Mouse (Mus musculus): ENCODE measurements at regions not wholly inside any gene's neighbourhood (a gene's known extent, or its start where the extent isn't known, plus 50 kb on each side); places are given as distances from the start of the nearest gene placed in this dataset.
A peak's percentile ranks its signal among the peaks of the same experiment; 100 is the strongest.

- no peak overlapping the region for H3K4me3 ChIP-seq (ENCODE audit: low read depth, low read length)
- WGBS = 93% methylated on average over 6 of the region's 6 CpGs
- H3K4me2 ChIP-seq (replicated peaks; ENCODE audit: low read depth, low read length) = no peak overlapping the region
- H3K9me3 ChIP-seq (ENCODE audit: control insufficient read depth, low read depth, low read length) = no peaks in the 10 kb centered on the region
- no peak overlapping the region for H3K9ac ChIP-seq (replicated peaks; ENCODE audit: low read depth, low read length)
- no peaks in the 10 kb centered on the region for H3K4me1 ChIP-seq (ENCODE audit: control insufficient read depth, insufficient read depth, low read length)
- H3K36me3 ChIP-seq (ENCODE audit: control insufficient read depth, insufficient read depth, low read length) = no peaks in the 10 kb centered on the region
- H3K27ac ChIP-seq (ENCODE audit: low read length) = no peak overlapping the region
- no peak for ATAC-seq (ENCODE audit: insufficient number of reproducible peaks, insufficient read depth, low FRiP score, low read depth)
- no peaks in the 10 kb centered on the region for H3K27me3 ChIP-seq (ENCODE audit: control insufficient read depth, insufficient read depth, low read length)
Measured at GRCm38 (mm10) chr1:128819611-128820010, 227.5 kb upstream of the Cxcr4 start.

DNA sequence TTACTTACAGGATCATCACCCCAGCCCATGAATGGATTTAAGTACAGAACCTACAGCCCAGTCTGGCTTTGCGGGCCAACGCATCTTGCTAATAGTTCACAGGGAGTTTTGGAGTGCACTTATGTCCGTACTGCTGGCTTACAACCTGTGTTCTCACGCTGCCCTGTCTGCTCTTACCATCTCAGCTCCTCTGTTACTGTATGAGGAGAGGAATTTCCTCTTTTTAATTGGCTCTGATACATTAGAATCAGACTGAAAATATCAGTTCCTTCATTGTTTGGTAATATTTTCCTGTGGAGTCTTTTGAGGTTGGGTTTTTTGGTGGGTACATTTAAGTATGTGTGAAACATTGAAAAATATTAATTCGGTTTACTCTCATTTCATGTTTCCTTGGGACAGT, 221.3 kb upstream of the Cxcr4 start:
- WGBS = 78% methylated on average over 5 of the region's 5 CpGs
- no peaks in the 10 kb centered on the region for H3K4me1 ChIP-seq (ENCODE audit: control insufficient read depth, insufficient read depth, low read length)
- H3K27me3 ChIP-seq (ENCODE audit: control insufficient read depth, insufficient read depth, low read length) = no peaks in the 10 kb centered on the region
- H3K9ac ChIP-seq (replicated peaks; ENCODE audit: low read depth, low read length) = no peak overlapping the region
- H3K36me3 ChIP-seq (ENCODE audit: control insufficient read depth, insufficient read depth, low read length) = no peaks in the 10 kb centered on the region
- no peak overlapping the region for H3K4me2 ChIP-seq (replicated peaks; ENCODE audit: low read depth, low read length)
- no peak overlapping the region for H3K4me3 ChIP-seq (ENCODE audit: low read depth, low read length)
- ATAC-seq (ENCODE audit: insufficient number of reproducible peaks, insufficient read depth, low FRiP score, low read depth) = no peak
- H3K27ac ChIP-seq (ENCODE audit: low read length) = no peak overlapping the region
- H3K9me3 ChIP-seq (ENCODE audit: control insufficient read depth, low read depth, low read length) = no peaks in the 10 kb centered on the region

DNA sequence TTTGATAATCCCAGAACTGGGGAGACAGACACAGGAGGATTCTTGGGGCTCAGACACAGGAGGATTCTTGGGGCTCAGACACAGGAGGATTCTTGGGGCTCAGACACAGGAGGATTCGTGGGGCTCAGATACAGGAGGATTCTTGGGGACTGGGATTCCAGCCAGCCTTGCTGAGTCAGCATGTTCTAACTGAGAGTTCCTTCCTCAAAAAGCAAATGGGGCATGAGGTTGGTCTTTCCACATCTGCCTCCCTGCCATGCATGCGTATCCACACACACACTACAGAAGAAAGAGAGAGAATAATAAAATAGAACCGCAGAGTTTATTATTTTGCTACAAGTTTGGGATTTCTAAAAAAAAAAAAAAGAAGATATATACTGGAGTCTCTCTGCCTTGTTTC, 218.8 kb upstream of the Cxcr4 start:
- H3K4me1 ChIP-seq (ENCODE audit: control insufficient read depth, insufficient read depth, low read length) = no peaks in the 10 kb centered on the region
- no peaks in the 10 kb centered on the region for H3K9me3 ChIP-seq (ENCODE audit: control insufficient read depth, low read depth, low read length)
- no peak overlapping the region for H3K4me3 ChIP-seq (ENCODE audit: low read depth, low read length)
- H3K27ac ChIP-seq (ENCODE audit: low read length) = no peak overlapping the region
- H3K27me3 ChIP-seq (ENCODE audit: control insufficient read depth, insufficient read depth, low read length) = no peaks in the 10 kb centered on the region
- H3K9ac ChIP-seq (replicated peaks; ENCODE audit: low read depth, low read length) = no peak overlapping the region
- H3K4me2 ChIP-seq (replicated peaks; ENCODE audit: low read depth, low read length) = no peak overlapping the region
- WGBS = 80% methylated on average over 3 of the region's 3 CpGs
- H3K36me3 ChIP-seq (ENCODE audit: control insufficient read depth, insufficient read depth, low read length) = no peaks in the 10 kb centered on the region
- ATAC-seq (ENCODE audit: insufficient number of reproducible peaks, insufficient read depth, low FRiP score, low read depth) = no peak

DNA sequence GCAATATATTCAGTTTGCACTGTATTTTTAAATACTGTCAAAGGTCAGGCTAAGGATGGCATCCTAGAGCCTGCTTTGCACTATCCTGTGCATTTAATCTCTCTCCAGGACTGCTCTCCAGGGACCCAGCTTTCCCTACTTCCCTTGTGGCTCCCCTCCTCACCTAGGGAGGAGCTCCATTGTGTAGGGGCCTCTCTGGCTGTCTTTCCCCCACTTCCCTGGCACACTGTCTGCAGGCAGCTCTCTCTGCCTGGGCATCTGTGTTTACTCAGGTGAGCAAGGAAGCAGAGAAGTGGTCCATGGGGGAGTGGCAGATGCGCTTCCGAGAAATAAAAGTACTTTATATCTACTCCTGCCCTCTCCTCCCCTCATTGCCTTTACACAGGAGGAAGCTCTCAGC, 218.0 kb upstream of the Cxcr4 start:
- no peaks in the 10 kb centered on the region for H3K4me1 ChIP-seq (ENCODE audit: control insufficient read depth, insufficient read depth, low read length)
- ATAC-seq (ENCODE audit: insufficient number of reproducible peaks, insufficient read depth, low FRiP score, low read depth) = no peak
- no peaks in the 10 kb centered on the region for H3K27me3 ChIP-seq (ENCODE audit: control insufficient read depth, insufficient read depth, low read length)
- H3K4me2 ChIP-seq (replicated peaks; ENCODE audit: low read depth, low read length) = no peak overlapping the region
- no peak overlapping the region for H3K27ac ChIP-seq (ENCODE audit: low read length)
- H3K9ac ChIP-seq (replicated peaks; ENCODE audit: low read depth, low read length) = no peak overlapping the region
- H3K4me3 ChIP-seq (ENCODE audit: low read depth, low read length) = no peak overlapping the region
- H3K9me3 ChIP-seq (ENCODE audit: control insufficient read depth, low read depth, low read length) = no peaks in the 10 kb centered on the region
- 69% methylated on average over 2 of the region's 2 CpGs for WGBS
- no peaks in the 10 kb centered on the region for H3K36me3 ChIP-seq (ENCODE audit: control insufficient read depth, insufficient read depth, low read length)

- ATAC-seq (ENCODE audit: insufficient number of reproducible peaks, insufficient read depth, low FRiP score, low read depth) = no peak
Measured at GRCm38 (mm10) chr1:128809601-128810000, 217.5 kb upstream of the Cxcr4 start.

DNA sequence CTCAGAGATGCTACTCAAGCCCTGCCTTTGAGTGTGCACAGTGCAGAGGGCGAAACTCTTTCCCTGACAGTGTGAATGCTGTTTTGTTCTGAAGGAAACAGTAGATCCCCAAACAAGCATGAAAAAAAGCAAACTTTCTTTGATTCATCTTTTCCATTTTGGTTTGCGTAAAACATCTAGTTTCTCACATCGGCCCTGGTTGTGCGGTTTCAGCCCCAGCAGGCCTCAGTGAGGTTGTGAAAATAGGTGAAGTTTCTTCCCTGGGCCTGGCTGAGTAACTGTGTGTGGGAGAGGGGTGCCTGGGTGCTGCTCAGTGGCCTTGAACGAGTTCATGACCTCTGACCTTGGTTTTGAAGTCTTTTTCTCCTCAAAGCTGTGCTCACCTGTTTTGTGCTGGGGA, 216.5 kb upstream of the Cxcr4 start:
- H3K27me3 ChIP-seq (ENCODE audit: control insufficient read depth, insufficient read depth, low read length) = no peaks in the 10 kb centered on the region
- 0 out of 2 replicates have a peak, but pooled peaks cover 2% of the 10 kb centered on the region for H3K4me1 ChIP-seq (ENCODE audit: control insufficient read depth, insufficient read depth, low read length)
- ATAC-seq (ENCODE audit: insufficient number of reproducible peaks, insufficient read depth, low FRiP score, low read depth) = no peak
- H3K9me3 ChIP-seq (ENCODE audit: control insufficient read depth, low read depth, low read length) = no peaks in the 10 kb centered on the region
- no peak overlapping the region for H3K9ac ChIP-seq (replicated peaks; ENCODE audit: low read depth, low read length)
- no peak overlapping the region for H3K27ac ChIP-seq (ENCODE audit: low read length)
- H3K4me2 ChIP-seq (replicated peaks; ENCODE audit: low read depth, low read length) = no peak overlapping the region
- 83% methylated on average over 5 of the region's 5 CpGs for WGBS
- H3K36me3 ChIP-seq (ENCODE audit: control insufficient read depth, insufficient read depth, low read length) = no peaks in the 10 kb centered on the region
- no peak overlapping the region for H3K4me3 ChIP-seq (ENCODE audit: low read depth, low read length)

More at GRCm38 (mm10) chr1:128809601-128810000, 217.5 kb upstream of the Cxcr4 start:
- Histone ChIP-seq H3K9me3 (ENCODE audit: control insufficient read depth, low read depth, low read length) (no peaks in the 10 kb centered on the region), H3K4me1 (ENCODE audit: control insufficient read depth, insufficient read depth, low read length) (no peaks in the 10 kb centered on the region), H3K4me2 (replicated peaks; ENCODE audit: low read depth, low read length) (no peak overlapping the region), H3K27ac (ENCODE audit: low read length) (no peak overlapping the region), H3K27me3 (ENCODE audit: control insufficient read depth, insufficient read depth, low read length) (no peaks in the 10 kb centered on the region), H3K9ac (replicated peaks; ENCODE audit: low read depth, low read length) (no peak overlapping the region), H3K4me3 (ENCODE audit: low read depth, low read length) (no peak overlapping the region), H3K36me3 (ENCODE audit: control insufficient read depth, insufficient read depth, low read length) (no peaks in the 10 kb centered on the region)
- 92% methylated on average over 8 of the region's 8 CpGs for WGBS

GRCm38 (mm10) chr1:128805687-128806653, 213.9 kb upstream of the Cxcr4 start:
- WGBS = 53% methylated on average over 10 of the region's 10 CpGs
- H3K36me3 ChIP-seq (ENCODE audit: control insufficient read depth, insufficient read depth, low read length) = no peaks in the 10 kb centered on the region

DNA sequence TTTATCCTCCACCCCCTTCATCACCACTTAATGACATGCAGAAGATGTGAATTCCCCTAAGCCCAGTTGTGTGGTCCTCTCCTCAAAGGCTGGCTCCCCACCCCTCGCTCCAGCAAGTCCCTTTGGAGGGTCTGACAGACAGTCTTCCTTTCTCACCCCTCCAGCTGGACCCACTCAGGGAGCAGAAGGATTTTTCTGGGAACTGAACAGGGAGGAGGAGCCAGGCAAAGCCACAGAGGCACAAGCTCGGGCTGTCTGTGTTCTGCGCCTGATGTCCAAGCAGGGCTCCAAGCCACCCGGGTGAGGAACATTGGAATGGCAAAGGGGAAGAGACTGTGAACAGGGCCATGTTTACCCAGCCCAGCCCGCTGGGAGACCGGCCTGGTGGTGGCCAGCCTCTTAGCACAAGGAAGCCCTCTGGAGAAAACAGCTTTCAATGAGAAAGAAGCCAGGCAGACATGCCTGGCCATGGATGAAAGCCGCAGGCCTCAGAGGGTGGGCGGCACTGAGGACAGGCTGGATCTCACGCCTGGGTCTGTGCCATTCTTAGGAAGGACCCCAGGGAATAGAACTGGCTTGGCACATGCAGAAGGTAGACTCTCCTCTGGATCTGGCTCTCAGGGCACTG, 211.5 kb upstream of the Cxcr4 start:
- Histone ChIP-seq H3K4me1 (ENCODE audit: control insufficient read depth, insufficient read depth, low read length) (0 out of 2 replicates have a peak, but pooled peaks cover 3% of the 10 kb centered on the region), H3K9me3 (ENCODE audit: control insufficient read depth, low read depth, low read length) (no peaks in the 10 kb centered on the region), H3K4me2 (replicated peaks; ENCODE audit: low read depth, low read length) (no peak overlapping the region), H3K36me3 (ENCODE audit: control insufficient read depth, insufficient read depth, low read length) (no peaks in the 10 kb centered on the region), H3K27me3 (ENCODE audit: control insufficient read depth, insufficient read depth, low read length) (no peaks in the 10 kb centered on the region), H3K9ac (replicated peaks; ENCODE audit: low read depth, low read length) (no peak overlapping the region), H3K27ac (ENCODE audit: low read length) (peak overlapping the region; percentile 89), H3K4me3 (ENCODE audit: low read depth, low read length) (no peak overlapping the region)
- 18% methylated on average over 9 of the region's 9 CpGs for WGBS
- peak; percentile 78 for ATAC-seq (ENCODE audit: insufficient number of reproducible peaks, insufficient read depth, low FRiP score, low read depth)

More at GRCm38 (mm10) chr1:128805687-128806653, 213.9 kb upstream of the Cxcr4 start:
- no peak overlapping the region for H3K4me2 ChIP-seq (replicated peaks; ENCODE audit: low read depth, low read length)
- no peak overlapping the region for H3K27ac ChIP-seq (ENCODE audit: low read length)
- 0 out of 2 replicates have a peak, but pooled peaks cover 3% of the 10 kb centered on the region for H3K4me1 ChIP-seq (ENCODE audit: control insufficient read depth, insufficient read depth, low read length)
- no peaks in the 10 kb centered on the region for H3K9me3 ChIP-seq (ENCODE audit: control insufficient read depth, low read depth, low read length)
- ATAC-seq (ENCODE audit: insufficient number of reproducible peaks, insufficient read depth, low FRiP score, low read depth) = no peak
- no peak overlapping the region for H3K9ac ChIP-seq (replicated peaks; ENCODE audit: low read depth, low read length)
- H3K4me3 ChIP-seq (ENCODE audit: low read depth, low read length) = no peak overlapping the region
- no peaks in the 10 kb centered on the region for H3K27me3 ChIP-seq (ENCODE audit: control insufficient read depth, insufficient read depth, low read length)
